Mouse (Mus musculus): ENCODE results near the gene Orc5.

DNA sequence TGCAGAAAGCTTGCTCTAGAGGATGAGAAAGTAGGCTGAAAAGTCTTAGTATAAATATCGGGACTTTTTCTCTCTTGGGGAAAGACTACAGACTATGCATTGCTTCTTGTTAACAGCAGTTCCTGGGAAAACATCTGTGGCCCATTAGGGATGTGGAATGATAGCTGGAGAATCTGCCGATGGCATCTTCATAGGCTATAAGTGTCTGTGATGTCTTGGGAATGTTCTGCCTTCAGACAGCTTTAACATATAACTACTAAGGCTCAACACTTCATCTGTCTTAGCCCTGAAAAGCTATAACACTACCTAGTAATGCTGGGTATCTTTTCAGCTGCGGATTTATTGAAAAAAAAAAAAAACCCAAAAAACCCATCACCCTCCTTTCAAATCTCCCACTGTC is 27.8 kb upstream of the Orc5 start:
- no peak for TF ChIP-seq POLR2A (IDR thresholded peaks at IDR 0.05; ENCODE audit: control insufficient read depth, low read depth, low read length)
- TF ChIP-seq CTCF (IDR thresholded peaks at IDR 0.05; ENCODE audit: control insufficient read depth, insufficient read depth, insufficient replicate concordance, low read depth, low read length), result no peak
